Mouse (Mus musculus): ENCODE data around the gene Rxra.

GRCm38 (mm10) chr2:27779291-27779866 lies 103.1 kb downstream of the Rxra start:
- TF ChIP-seq POLR2A (IDR thresholded peaks at IDR 0.05; ENCODE audit: low read depth, low read length) (no peak), CTCF (conservative IDR thresholded peaks at IDR 0.05; ENCODE audit: insufficient read depth, insufficient read length, low read depth, low read length) (no peak)

All from kidney, adult 2 months (tissue).